Mouse (Mus musculus) retina, embryonic 14.5 days (tissue): ENCODE measurements around the gene Vps41.
A peak's percentile ranks its signal among the peaks of the same experiment; 100 is the strongest.

Experiments
- DNase-seq: peaks from one replicate; pipeline ENCODE4 v3.0.0-alpha.2; 2015; ENCODE audit warnings: low spot score

Gene Vps41

GRCm38 (mm10) chr13:18794454-18794853 lies 77.4 kb downstream of the Vps41 start:
- no peak for DNase-seq

GRCm38 (mm10) chr13:18797555-18797954 lies 80.5 kb downstream of the Vps41 start:
- no peak for DNase-seq

GRCm38 (mm10) chr13:18800434-18800833 lies 83.3 kb downstream of the Vps41 start:
- DNase-seq, result no peak

- DNase-seq, result peak; percentile 19
Observed at GRCm38 (mm10) chr13:18809465-18809864, 92.4 kb downstream of the Vps41 start.

- peak; percentile 93 for DNase-seq
Observed at GRCm38 (mm10) chr13:18809978-18810675, 93.0 kb downstream of the Vps41 start.

- no peak for DNase-seq
Observed at GRCm38 (mm10) chr13:18824420-18825123, 107.5 kb downstream of the Vps41 start.

- DNase-seq, result no peak
Observed at GRCm38 (mm10) chr13:18827029-18827428, 109.9 kb downstream of the Vps41 start.

- DNase-seq, result no peak
Observed at GRCm38 (mm10) chr13:18830486-18830885, 113.4 kb downstream of the Vps41 start.

- DNase-seq, result no peak
Observed at GRCm38 (mm10) chr13:18839231-18839630, 122.1 kb downstream of the Vps41 start.

- DNase-seq, result peak; percentile 18
Observed at GRCm38 (mm10) chr13:18840366-18840765, 123.3 kb downstream of the Vps41 start.

GRCm38 (mm10) chr13:18841019-18841418 lies 123.9 kb downstream of the Vps41 start:
- DNase-seq, result peak; percentile 10

- DNase-seq, result no peak
Observed at GRCm38 (mm10) chr13:18841752-18842282, 124.7 kb downstream of the Vps41 start.

- DNase-seq, result no peak
Observed at GRCm38 (mm10) chr13:18842556-18842955, 125.5 kb downstream of the Vps41 start.

- DNase-seq, result no peak
Observed at GRCm38 (mm10) chr13:18843546-18843945, 126.5 kb downstream of the Vps41 start.

- DNase-seq, result no peak
Observed at GRCm38 (mm10) chr13:18847386-18847785, 130.3 kb downstream of the Vps41 start.

GRCm38 (mm10) chr13:18849563-18849962 lies 132.5 kb downstream of the Vps41 start:
- DNase-seq, result no peak

GRCm38 (mm10) chr13:18851182-18851581 lies 134.1 kb downstream of the Vps41 start:
- DNase-seq, result no peak

- DNase-seq, result no peak
Observed at GRCm38 (mm10) chr13:18852718-18853117, 135.6 kb downstream of the Vps41 start.

GRCm38 (mm10) chr13:18856026-18856802 lies 139.1 kb downstream of the Vps41 start:
- DNase-seq, result no peak

- DNase-seq, result no peak
Observed at GRCm38 (mm10) chr13:18858183-18858582, 141.1 kb downstream of the Vps41 start.

GRCm38 (mm10) chr13:18859389-18859788 lies 142.3 kb downstream of the Vps41 start:
- no peak for DNase-seq

GRCm38 (mm10) chr13:18868030-18868490 lies 151.0 kb downstream of the Vps41 start:
- DNase-seq, result peak; percentile 51
